Comparison of ENCODE assay signal across 11 mouse cellular contexts in genomic region chr7:99434672-99435250, GRCm38 (mm10). TPM values are rescaled to one million over a fixed set of nuclear protein-coding genes. Genes with fewer than 3 reads are reported as not detected.
DNase-seq lines count a peak whose midpoint lies in the region; ATAC-seq and TF ChIP-seq lines count a peak whose summit lies in the region.
"Had no signal": no experiment of that assay in that cellular context is flagged by ENCODE, and none has a peak within 500 bp of the region (broad histone marks: within the 10 kb centered on the region; RNA-seq: fewer than 3 reads in every experiment).

No protein-coding gene starts in this region.

- no peak for TF ChIP-seq CTCF in CH12.LX (conservative IDR thresholded peaks at IDR 0.05 in 1 of 2, IDR thresholded peaks at IDR 0.05 in 1 of 2; ENCODE audit: low read depth in 2 of 2, low read length in 2 of 2)

- peaks cover 78% of the 10 kb centered on the region for H3K4me1 ChIP-seq in hindbrain, embryonic 10.5 days (replicated peaks)
- peaks cover 8% of the 10 kb centered on the region for H3K4me1 ChIP-seq in hindbrain, embryonic 14.5 days (replicated peaks; ENCODE audit: control insufficient read depth, insufficient read depth, low read length)
- H3K4me1 ChIP-seq in CH12.LX (ENCODE audit: control insufficient read depth in 1 of 2, insufficient read depth in 2 of 2) = peaks cover 47 to 84% of the 10 kb centered on the region in 2 experiments
- H3K4me1 ChIP-seq in midbrain, embryonic 13.5 days (replicated peaks) = peaks cover 55% of the 10 kb centered on the region

- peak overlapping the region; percentile 71 for H3K27ac ChIP-seq in hindbrain, embryonic 10.5 days
- no peak overlapping the region for H3K27ac ChIP-seq in hindbrain, embryonic 14.5 days
- no peak overlapping the region for H3K27ac ChIP-seq in CH12.LX (ENCODE audit: insufficient read depth, low read depth)
- H3K27ac ChIP-seq in midbrain, embryonic 13.5 days = peak overlapping the region; percentile 35; the same call in 1 of the 2 replicates

- H3K79me2 ChIP-seq in CH12.LX (replicated peaks; ENCODE audit: control insufficient read depth, extremely low read depth, insufficient read depth, poor library complexity, severe bottlenecking) = no peaks in the 10 kb centered on the region

- H3K9me3 ChIP-seq in hindbrain, embryonic 10.5 days = no peaks in the 10 kb centered on the region
- H3K9me3 ChIP-seq in hindbrain, embryonic 14.5 days (ENCODE audit: control insufficient read depth, low read length) = no peaks in the 10 kb centered on the region
- H3K9me3 ChIP-seq in CH12.LX (replicated peaks; ENCODE audit: low read length) = no peaks in the 10 kb centered on the region
- H3K9me3 ChIP-seq in midbrain, embryonic 13.5 days = no peaks in the 10 kb centered on the region

- TF ChIP-seq RAD21 in CH12.LX (IDR thresholded peaks at IDR 0.05; ENCODE audit: low read depth, low read length) = no peak

- DNase-seq in hindbrain, embryonic 10.5 days (ENCODE audit: low spot score) = no peak
- no peak for DNase-seq in hindbrain, embryonic 14.5 days (ENCODE audit: low spot score)
- peak; percentile 68 for DNase-seq in CH12.LX (ENCODE audit: extremely low read depth)
- no peak for DNase-seq in adrenal gland, postnatal 36 days
- DNase-seq in kidney, adult 8-10 months = no peak
- no peak for DNase-seq in cerebellum, postnatal 25 days
- DNase-seq: cerebellum, adult 8-10 months; kidney, adult 2 months; lung, postnatal 10 days had no signal

- dilution Hi-C loops in CH12.LX (cut with MboI; ENCODE audit: extremely low pct_ligation_motif_present, extremely low pct_unique_long_range_greater_than_20kb, low sequenced_read_pairs) = no loop called here

- no peak overlapping the region for H3K9ac ChIP-seq in hindbrain, embryonic 14.5 days
- H3K9ac ChIP-seq in CH12.LX (ENCODE audit: insufficient read depth, low read depth) = 0 out of 2 replicates have a peak overlapping the region, but pooled peaks have one; percentile 1
- H3K9ac ChIP-seq in midbrain, embryonic 13.5 days (replicated peaks) = no peak overlapping the region

- 48% methylated on average over 12 of the region's 12 CpGs for WGBS in hindbrain, embryonic 10.5 days
- WGBS in hindbrain, embryonic 14.5 days = 44% methylated on average over 12 of the region's 12 CpGs
- 13% methylated on average over 12 of the region's 12 CpGs for WGBS in midbrain, embryonic 13.5 days

- no peaks in the 10 kb centered on the region for H3K27me3 ChIP-seq in hindbrain, embryonic 10.5 days (ENCODE audit: insufficient read depth, poor library complexity, severe bottlenecking)
- H3K27me3 ChIP-seq in hindbrain, embryonic 14.5 days (ENCODE audit: control insufficient read depth, insufficient read depth, low read length) = no peaks in the 10 kb centered on the region
- H3K27me3 ChIP-seq in CH12.LX (replicated peaks) = no peaks in the 10 kb centered on the region
- H3K27me3 ChIP-seq in midbrain, embryonic 13.5 days = no peaks in the 10 kb centered on the region

- in situ Hi-C loops in CH12.LX (cut with MboI; ENCODE audit: low pct_ligation_motif_present, low pct_unique_long_range_greater_than_20kb, low sequenced_read_pairs) = no loop called here

- H3K4me2 ChIP-seq in hindbrain, embryonic 14.5 days (replicated peaks) = no peak overlapping the region
- H3K4me2 ChIP-seq in CH12.LX (ENCODE audit: insufficient read depth, low read depth, poor library complexity, severe bottlenecking) = 0 out of 2 replicates have a peak overlapping the region, but pooled peaks have one; percentile 17
- no peak overlapping the region for H3K4me2 ChIP-seq in midbrain, embryonic 13.5 days (replicated peaks)

- TF ChIP-seq EP300 in CH12.LX (IDR thresholded peaks at IDR 0.05; ENCODE audit: low read length) = no peak

- ATAC-seq in hindbrain, embryonic 14.5 days (ENCODE audit: low FRiP score) = no peak
- peak; percentile 66 to 67 for ATAC-seq in hematopoietic stem cell, adult 5-6 weeks (replicated peaks in 1 of 2; ENCODE audit: insufficient read depth in 1 of 2, low FRiP score in 2 of 2, low TSS enrichment in 1 of 2, low read depth in 1 of 2, poor library complexity in 2 of 2, severe bottlenecking in 2 of 2)
- 0 out of 2 replicates have a peak, but pooled peaks have one; percentile 29 for ATAC-seq in midbrain, embryonic 13.5 days

- TF ChIP-seq POLR2A in CH12.LX (IDR thresholded peaks at IDR 0.05; ENCODE audit: low read depth, low read length) = peak; percentile 65

- H3K4me3 ChIP-seq in hindbrain, embryonic 10.5 days = no peak overlapping the region
- no peak overlapping the region for H3K4me3 ChIP-seq in hindbrain, embryonic 14.5 days (replicated peaks; ENCODE audit: low read length)
- H3K4me3 ChIP-seq in CH12.LX (replicated peaks in 1 of 3; ENCODE audit: low read depth in 2 of 3, low read length in 2 of 3, poor library complexity in 1 of 3) = peak overlapping the region in 1 of 3 experiments; percentile 21
- no peak overlapping the region for H3K4me3 ChIP-seq in midbrain, embryonic 13.5 days (replicated peaks)

- H3K36me3 ChIP-seq in hindbrain, embryonic 10.5 days = peaks cover 23% of the 10 kb centered on the region
- H3K36me3 ChIP-seq in hindbrain, embryonic 14.5 days (replicated peaks; ENCODE audit: control insufficient read depth, insufficient read depth) = peaks cover 7% of the 10 kb centered on the region; the same call in 1 of the 2 replicates
- H3K36me3 ChIP-seq in CH12.LX (replicated peaks in 1 of 2; ENCODE audit: control insufficient read depth in 1 of 2, insufficient read depth in 1 of 2, low read length in 1 of 2) = peaks cover 0 to 11% of the 10 kb centered on the region in 2 experiments
- H3K36me3 ChIP-seq in midbrain, embryonic 13.5 days = peaks cover 12% of the 10 kb centered on the region; the same call in 1 of the 2 replicates

TF ChIP-seq in CH12.LX, 34 proteins besides CTCF, POLR2A, EP300 and RAD21:
- TF ChIP-seq NELFE (IDR thresholded peaks at IDR 0.05; ENCODE audit: low read depth, low read length) (no peak), MAZ (IDR thresholded peaks at IDR 0.05; ENCODE audit: low read depth, low read length) (0 out of 2 replicates have a peak, but pooled peaks have one; percentile 31), JUND (conservative IDR thresholded peaks at IDR 0.05; ENCODE audit: low read depth, low read length) (no peak), CHD1 (IDR thresholded peaks at IDR 0.05; ENCODE audit: low read depth, low read length) (no peak), TBP (conservative IDR thresholded peaks at IDR 0.05; ENCODE audit: low read depth, low read length) (0 out of 2 replicates have a peak, but pooled peaks have one; percentile 38), USF1 (IDR thresholded peaks at IDR 0.05; ENCODE audit: low read depth, low read length) (no peak), MXI1 (IDR thresholded peaks at IDR 0.05; ENCODE audit: low read depth, low read length) (0 out of 2 replicates have a peak, but pooled peaks have one; percentile 41), MAFK (IDR thresholded peaks at IDR 0.05; ENCODE audit: insufficient replicate concordance, low read length) (no peak), E2F4 (IDR thresholded peaks at IDR 0.05; ENCODE audit: insufficient replicate concordance, low read depth, low read length) (no peak), HCFC1 (IDR thresholded peaks at IDR 0.05; ENCODE audit: low read depth, low read length) (no peak; the same call in none of the 2 replicates), UBTF (IDR thresholded peaks at IDR 0.05; ENCODE audit: low read depth, low read length) (no peak), SIN3A (IDR thresholded peaks at IDR 0.05; ENCODE audit: low read length) (0 out of 2 replicates have a peak, but pooled peaks have one; percentile 24), ETS1 (conservative IDR thresholded peaks at IDR 0.05; ENCODE audit: low read depth, low read length) (no peak), ZMIZ1 (IDR thresholded peaks at IDR 0.05; ENCODE audit: low read depth, low read length) (0 out of 2 replicates have a peak, but pooled peaks have one; percentile 28), ELF1 (IDR thresholded peaks at IDR 0.05; ENCODE audit: low read depth, low read length) (peak; percentile 92)

RNA-seq across cellular contexts. Expression of gene Klhl35, which starts 31.0 kb away (rescaled TPM):
- polyA plus RNA-seq in hindbrain, embryonic 10.5 days (2016; fragmentation: Nextera tagmentation; extraction: Ambion mirVana) = 5.9 and 24.4 TPM in 2 replicates
- 4.1 and 4.7 TPM in 2 replicates for polyA plus RNA-seq in hindbrain, embryonic 14.5 days (2014; fragmentation: Nextera tagmentation; extraction: Ambion mirVana)
- total RNA-seq in CH12.LX (2012; rRNA removed) = not detected in 2 replicates
- total RNA-seq in CH12.LX (2014; rRNA removed) = not detected in 2 replicates
- polyA plus RNA-seq in CH12.LX (2012; ENCODE audit: insufficient read length, low read depth) = not detected in 2 replicates
- total RNA-seq in hematopoietic stem cell, adult 5-6 weeks (2017) = 3.4 TPM in 1 of 2 replicates, not detected in the other
- 9.0 and 17.2 TPM in 2 replicates for polyA plus RNA-seq in midbrain, embryonic 13.5 days (2015; fragmentation: Nextera tagmentation; extraction: Ambion mirVana)
- under 1 TPM; 0.50 to 0.63 TPM for total RNA-seq in adrenal gland, postnatal 36 days (2021)

RNA-seq across cellular contexts. Expression of gene Rps3, which starts 48.8 kb away (rescaled TPM):
- 680 and 779 TPM in 2 replicates for polyA plus RNA-seq in hindbrain, embryonic 10.5 days (2016; fragmentation: Nextera tagmentation; extraction: Ambion mirVana)
- 445 and 515 TPM in 2 replicates for polyA plus RNA-seq in hindbrain, embryonic 14.5 days (2014; fragmentation: Nextera tagmentation; extraction: Ambion mirVana)
- 2,320 and 2,484 TPM in 2 replicates for total RNA-seq in CH12.LX (2012; rRNA removed)
- total RNA-seq in CH12.LX (2014; rRNA removed) = 3,699 and 3,874 TPM in 2 replicates
- 1,738 and 1,898 TPM in 2 replicates for polyA plus RNA-seq in CH12.LX (2012; ENCODE audit: insufficient read length, low read depth)
- total RNA-seq in hematopoietic stem cell, adult 5-6 weeks (2017) = 2,540 and 2,778 TPM in 2 replicates
- 531 and 554 TPM in 2 replicates for polyA plus RNA-seq in midbrain, embryonic 13.5 days (2015; fragmentation: Nextera tagmentation; extraction: Ambion mirVana)
- 100 to 1,000 TPM; 549 to 598 TPM for total RNA-seq in adrenal gland, postnatal 36 days (2021)

RNA-seq across cellular contexts. Expression of gene Gdpd5, which starts 53.5 kb away (rescaled TPM):
- 33.8 and 43.8 TPM in 2 replicates for polyA plus RNA-seq in hindbrain, embryonic 10.5 days (2016; fragmentation: Nextera tagmentation; extraction: Ambion mirVana)
- polyA plus RNA-seq in hindbrain, embryonic 14.5 days (2014; fragmentation: Nextera tagmentation; extraction: Ambion mirVana) = 37.7 and 46.2 TPM in 2 replicates
- total RNA-seq in CH12.LX (2012; rRNA removed) (7.5 and 9.1 TPM in 2 replicates), CH12.LX (2014; rRNA removed) (2.4 and 2.8 TPM in 2 replicates)
- polyA plus RNA-seq in CH12.LX (2012; ENCODE audit: insufficient read length, low read depth) = 7.0 and 9.0 TPM in 2 replicates
- total RNA-seq in hematopoietic stem cell, adult 5-6 weeks (2017) = 0.15 and 0.25 TPM in 2 replicates
- polyA plus RNA-seq in midbrain, embryonic 13.5 days (2015; fragmentation: Nextera tagmentation; extraction: Ambion mirVana) = 42.5 and 46.4 TPM in 2 replicates
- 1 to 10 TPM; 7.5 to 7.6 TPM for total RNA-seq in adrenal gland, postnatal 36 days (2021)

Comparison
In these comparisons a context has a peak if more than half of its experiments do, and no peak if none do; other contexts are left out.
1. H3K27ac ChIP-seq: peak in hindbrain, embryonic 10.5 days (single experiment) and midbrain, embryonic 13.5 days (single experiment); none in hindbrain, embryonic 14.5 days (single experiment) and CH12.LX (single experiment).